Mouse (Mus musculus) cerebellum, adult 18-20 months (tissue): ENCODE data around the gene Gm19684.
"Not testable (repeated sequence)": the region's sequence is repeated elsewhere in the genome, so short reads cannot be mapped to it uniquely, and the experiment has no call there.

Experiments
- DNase-seq, 2 experiments: peaks; one replicate each; pipeline ENCODE4 v3.0.0; 2021

Gm19684 gene

GRCm38 (mm10) chr17:36131516-36132265, 10.2 kb downstream of the Gm19684 start:
- DNase-seq: no peak

DNA sequence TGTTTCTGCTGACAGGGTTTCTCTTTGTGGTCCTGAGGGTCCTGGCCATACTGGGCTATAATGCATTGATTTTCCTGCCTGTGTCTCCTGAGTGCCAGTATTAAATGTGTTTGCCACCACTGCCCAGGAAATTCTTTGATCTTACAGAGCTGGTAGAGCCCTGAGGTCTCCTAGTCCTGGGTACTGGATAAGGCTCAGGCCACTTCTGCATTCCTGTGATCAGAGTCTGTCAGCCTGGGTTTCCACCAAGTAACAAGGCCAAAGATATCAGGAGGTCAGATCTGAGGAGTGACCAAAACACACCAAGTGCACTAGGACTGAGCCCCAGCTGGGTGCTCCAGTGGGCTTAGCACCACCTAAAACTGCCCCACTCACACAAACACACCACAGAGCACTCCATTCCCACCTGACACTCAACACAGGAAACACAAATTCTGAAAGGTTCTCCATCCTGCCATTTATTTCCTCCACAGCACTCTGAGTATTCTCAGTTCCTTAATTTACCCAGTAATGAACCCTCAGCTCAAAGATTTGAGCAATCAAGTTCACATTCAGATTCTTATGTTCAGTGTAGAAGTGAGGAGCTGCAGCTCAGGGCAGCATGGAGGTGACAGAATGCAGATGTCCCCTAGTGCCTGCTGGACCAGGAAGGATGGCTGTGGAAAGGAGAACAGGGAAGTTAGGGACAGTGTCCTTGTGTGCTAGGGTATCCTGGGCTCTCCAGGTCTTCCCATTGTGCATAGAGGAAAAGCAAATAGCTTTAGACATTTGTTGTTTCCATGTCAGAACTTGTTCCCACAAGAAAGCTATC, 14.1 kb downstream of the Gm19684 start:
- not testable (repeated sequence) for DNase-seq

- not testable (repeated sequence) for DNase-seq
Measured at GRCm38 (mm10) chr17:36136299-36136848, 14.9 kb downstream of the Gm19684 start.

DNA sequence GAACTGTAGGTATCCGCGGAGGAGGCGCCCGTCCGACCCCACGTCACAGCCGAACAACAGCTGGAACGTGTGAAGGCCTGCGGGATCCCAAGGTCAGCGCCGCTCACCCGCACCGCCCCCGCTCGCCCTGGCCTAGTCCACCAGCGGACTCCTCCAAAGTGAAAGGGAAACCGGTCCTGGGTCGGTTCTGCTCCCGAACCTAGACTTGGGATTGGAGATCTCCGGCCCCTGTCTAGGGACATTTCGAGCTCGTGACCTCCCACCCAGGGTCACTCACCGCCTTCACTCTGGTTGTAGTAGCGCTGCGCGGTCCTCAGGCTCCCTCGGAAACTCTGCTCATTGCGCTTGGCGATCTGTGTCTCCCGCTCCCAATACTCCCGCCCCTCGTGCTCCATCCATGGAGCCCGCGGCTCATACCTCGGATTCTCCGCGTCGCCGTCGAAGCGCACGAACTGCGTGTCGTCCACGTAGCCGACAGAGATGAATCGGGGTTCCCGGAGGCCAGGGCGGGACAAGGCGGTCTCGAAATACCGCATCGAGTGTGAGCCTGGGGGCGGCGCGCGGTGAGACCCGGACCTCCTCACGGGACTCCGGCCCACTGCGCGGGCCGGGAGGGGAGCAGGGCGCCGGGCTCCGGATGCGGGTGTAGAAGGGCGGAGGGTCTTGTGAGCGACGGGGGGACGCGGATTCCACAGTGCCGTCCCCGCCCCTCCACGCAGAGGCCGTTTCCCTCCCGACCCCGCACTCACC, 23.8 kb downstream of the Gm19684 start:
- no peak for DNase-seq

DNA sequence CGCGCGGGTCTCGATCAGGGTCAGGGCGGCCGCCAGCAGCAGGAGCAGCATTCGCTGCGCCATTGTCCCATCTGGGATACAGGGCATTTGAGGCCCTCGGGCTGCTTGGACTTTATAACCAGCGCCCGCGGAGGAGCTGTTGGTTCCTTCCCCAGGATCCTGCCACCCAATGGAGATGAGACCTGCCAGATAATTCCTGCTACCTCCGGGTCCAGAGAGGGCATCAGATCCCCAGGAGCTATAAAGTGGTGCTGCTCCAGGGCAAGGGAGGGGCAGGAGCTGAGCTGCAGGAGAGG, 24.3 kb downstream of the Gm19684 start:
- DNase-seq: not testable (repeated sequence)

GRCm38 (mm10) chr17:36146937-36147336, 25.5 kb downstream of the Gm19684 start:
- not testable (repeated sequence) for DNase-seq

DNA sequence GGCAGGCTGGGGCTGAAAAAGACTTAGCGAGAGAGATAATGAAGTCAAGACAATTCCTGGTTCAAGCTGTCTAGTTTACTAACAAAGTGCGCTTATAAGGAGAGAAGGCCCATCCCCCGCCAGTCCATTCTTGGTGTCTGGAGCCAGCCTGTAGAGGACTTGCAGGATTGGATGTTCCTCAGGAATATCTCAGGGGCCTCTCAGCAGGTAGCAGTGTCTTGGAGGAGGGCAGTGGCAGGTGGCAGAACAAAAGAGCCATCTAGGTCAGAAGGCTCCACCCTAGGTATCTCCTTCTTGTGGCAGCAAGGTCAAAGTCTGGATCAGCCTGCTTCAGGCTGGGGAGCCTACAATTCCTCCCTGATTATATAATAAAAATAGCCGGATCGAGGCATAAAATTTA, 27.0 kb downstream of the Gm19684 start:
- DNase-seq: not testable (repeated sequence)

DNA sequence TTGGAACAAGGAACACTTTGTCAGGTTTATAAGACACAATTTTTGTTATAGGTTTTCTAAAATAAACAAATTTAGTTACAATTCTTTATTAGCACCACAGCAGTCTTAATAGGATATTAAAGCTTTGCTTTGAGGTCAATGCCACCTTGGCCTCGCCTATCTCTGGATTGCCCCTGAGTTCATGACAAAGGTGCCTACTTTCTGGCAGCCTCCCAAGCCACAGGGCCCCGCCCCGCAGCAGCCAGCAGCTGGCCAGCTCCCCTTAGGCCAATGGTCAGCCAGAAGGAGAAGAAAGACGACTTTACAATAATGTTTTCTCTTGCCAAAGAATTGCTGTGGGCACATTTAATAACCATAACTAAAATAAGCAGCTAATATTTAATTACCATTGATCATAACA, 29.7 kb downstream of the Gm19684 start:
- DNase-seq: not testable (repeated sequence)

DNA sequence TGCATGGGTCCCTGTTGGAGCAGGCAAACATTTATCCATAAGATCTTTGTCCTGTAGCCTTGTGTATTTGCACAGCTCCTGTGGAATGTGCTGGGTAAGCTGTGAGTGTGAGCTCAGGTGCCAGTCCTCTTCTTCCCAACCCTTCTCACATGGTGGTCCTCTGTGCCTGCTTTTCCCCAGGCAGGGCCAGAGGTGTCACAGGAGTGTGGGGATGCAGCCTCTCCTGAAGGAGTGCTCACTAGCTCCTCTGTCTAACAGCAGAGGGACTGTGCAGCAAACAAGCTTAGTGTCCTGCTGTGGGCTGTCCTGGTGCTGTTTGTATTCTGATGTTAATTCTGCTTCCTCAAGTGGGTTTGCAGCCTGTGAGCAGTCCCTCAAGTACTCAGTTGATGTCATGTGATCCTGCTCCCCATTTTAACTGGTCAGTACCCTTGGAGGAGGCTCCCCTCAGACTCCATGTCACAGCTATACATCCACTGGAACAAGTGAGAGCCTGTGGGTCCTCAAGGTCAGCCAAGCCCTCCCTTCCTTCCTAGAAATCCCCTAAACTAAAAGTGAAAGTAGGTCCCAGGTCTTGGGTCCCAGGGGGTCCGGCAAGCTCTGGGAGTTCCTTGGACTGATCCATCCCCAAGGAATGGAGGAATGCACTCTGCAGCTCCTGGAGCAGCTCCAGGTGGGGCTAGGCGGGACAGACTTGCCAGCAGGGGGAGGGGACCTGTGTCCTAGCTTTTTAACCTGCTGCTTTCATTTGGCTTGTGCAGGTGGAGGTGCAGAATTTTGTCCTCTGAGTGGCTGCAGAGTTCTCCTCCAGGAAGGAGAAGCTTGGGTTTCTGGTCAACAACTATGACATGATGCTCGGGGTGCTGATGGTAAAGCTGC, 33.0 kb downstream of the Gm19684 start:
- no peak for DNase-seq

GRCm38 (mm10) chr17:36157782-36158181, 36.3 kb downstream of the Gm19684 start:
- DNase-seq: not testable (repeated sequence)

GRCm38 (mm10) chr17:36158264-36158663, 36.8 kb downstream of the Gm19684 start:
- DNase-seq: not testable (repeated sequence)

DNA sequence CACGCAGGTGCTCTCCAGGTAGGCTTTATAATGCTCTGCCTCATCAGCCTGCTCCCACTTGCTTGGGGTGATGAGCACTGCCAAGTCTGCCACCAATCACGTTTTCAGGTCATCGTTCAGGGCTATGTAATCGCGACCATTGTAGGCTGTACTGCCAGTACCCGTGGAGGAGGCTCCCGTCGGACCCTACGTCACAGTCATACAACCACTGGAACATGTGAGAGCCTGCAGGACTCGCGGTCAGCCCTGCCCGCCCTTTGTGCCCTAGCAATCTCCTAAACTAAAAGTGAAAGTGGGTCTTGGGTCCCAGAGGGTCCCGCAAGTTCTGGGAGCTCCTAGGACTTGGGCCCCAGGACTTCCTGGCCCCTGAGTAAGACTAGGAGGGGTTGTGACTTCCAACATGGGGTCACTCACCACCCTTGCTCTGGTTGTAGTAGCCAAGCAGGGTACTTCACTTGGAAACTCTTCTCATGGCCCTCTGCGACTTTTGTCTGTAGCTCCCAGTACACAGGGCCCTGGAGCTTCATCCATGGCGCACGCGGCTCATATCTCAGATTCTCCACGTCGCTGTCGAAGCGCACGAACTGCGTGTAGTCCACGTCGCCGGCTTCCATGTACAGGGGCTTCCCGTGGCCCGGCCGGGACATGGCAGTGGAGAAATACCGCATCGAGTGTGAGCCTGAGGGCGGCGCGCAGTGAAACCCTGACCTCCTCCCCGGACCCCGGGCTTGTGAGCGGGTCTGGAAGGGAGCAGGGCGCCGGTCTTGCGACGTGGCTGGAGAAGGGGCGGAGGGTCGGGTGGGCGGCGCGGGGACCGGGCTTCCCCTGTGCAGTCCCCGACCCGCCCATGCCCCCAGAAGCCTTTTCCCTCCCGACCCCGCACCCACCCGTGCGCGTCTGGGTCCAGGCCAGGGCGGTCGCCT, 39.9 kb downstream of the Gm19684 start:
- DNase-seq: no peak

DNA sequence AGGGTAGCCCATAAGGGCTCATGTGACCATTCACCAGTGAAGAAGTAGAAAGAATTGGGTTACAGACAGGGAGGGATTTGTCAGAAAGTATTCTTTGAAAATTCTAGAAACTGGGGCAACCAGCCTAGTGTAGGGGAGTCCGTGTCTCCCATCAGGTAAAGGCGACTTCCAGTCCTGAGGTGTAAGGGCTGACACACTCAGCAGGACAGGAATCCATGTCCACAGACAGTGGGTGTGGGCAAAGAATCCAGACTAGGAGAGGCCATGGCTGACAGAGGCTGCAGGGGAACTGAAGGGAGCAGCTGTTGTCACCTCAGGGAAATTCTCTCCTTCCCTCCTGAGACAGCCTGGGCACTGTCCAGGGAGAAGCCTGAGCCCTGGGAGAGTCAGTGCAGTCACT, 45.4 kb downstream of the Gm19684 start:
- DNase-seq: not testable (repeated sequence)

GRCm38 (mm10) chr17:36167306-36168038, 46.0 kb downstream of the Gm19684 start:
- no peak for DNase-seq

- DNase-seq: no peak
Measured at GRCm38 (mm10) chr17:36168039-36168652, 46.7 kb downstream of the Gm19684 start, which contains the start of gene Gm8909. Gm8909 (minus strand) TSS chr17:36168537.

GRCm38 (mm10) chr17:36169094-36169493, 47.6 kb downstream of the Gm19684 start:
- DNase-seq: not testable (repeated sequence)

GRCm38 (mm10) chr17:36169753-36170152, 48.3 kb downstream of the Gm19684 start:
- DNase-seq: no peak

- DNase-seq: no peak
Measured at GRCm38 (mm10) chr17:36170287-36170814, 48.9 kb downstream of the Gm19684 start.

- not testable (repeated sequence) for DNase-seq
Measured at GRCm38 (mm10) chr17:36176132-36176531, 54.7 kb downstream of the Gm19684 start.
